Mouse (Mus musculus): ENCODE data around the gene Nthl1.

The Nthl1 gene

DNA sequence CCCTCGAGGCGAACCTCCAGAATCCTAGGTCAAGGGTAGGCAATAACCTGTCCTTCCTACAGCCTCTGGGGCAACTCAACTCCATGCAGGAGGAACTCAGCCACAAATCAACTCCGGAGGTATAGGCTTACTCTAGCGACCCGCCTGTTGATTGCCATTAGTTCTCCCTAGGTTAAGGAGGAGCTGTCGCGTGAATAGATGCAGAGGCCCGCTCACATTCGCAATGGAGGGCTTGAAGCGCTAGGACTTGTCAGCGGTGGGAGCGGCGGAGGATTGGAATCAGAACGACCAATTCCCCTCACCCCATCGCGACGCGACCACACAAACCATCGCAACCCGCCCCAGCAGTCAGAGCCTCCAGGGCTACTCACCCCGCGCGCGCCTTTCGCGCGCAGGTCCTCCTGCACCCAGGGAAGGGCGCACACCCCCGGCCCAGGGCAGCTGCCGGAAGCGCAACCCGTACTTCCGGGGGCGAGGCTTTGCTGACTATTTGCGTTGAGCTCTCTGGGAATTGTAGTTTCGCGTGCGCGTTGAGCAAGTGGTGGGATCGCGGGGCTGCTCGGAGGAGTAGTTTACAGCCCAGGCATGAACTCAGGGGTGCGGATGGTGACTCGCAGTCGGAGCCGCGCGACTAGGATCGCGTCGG lies at the start of gene Nthl1, which contains the start of gene Tsc2:
Nthl1 (plus strand) TSS at position 514 of the 646 bp plus-strand sequence.
Tsc2 (minus strand) TSS at position 464 of the 646 bp plus-strand sequence.
- peak; percentile 76 for DNase-seq (ENCODE audit: low read depth, low spot score)

DNA sequence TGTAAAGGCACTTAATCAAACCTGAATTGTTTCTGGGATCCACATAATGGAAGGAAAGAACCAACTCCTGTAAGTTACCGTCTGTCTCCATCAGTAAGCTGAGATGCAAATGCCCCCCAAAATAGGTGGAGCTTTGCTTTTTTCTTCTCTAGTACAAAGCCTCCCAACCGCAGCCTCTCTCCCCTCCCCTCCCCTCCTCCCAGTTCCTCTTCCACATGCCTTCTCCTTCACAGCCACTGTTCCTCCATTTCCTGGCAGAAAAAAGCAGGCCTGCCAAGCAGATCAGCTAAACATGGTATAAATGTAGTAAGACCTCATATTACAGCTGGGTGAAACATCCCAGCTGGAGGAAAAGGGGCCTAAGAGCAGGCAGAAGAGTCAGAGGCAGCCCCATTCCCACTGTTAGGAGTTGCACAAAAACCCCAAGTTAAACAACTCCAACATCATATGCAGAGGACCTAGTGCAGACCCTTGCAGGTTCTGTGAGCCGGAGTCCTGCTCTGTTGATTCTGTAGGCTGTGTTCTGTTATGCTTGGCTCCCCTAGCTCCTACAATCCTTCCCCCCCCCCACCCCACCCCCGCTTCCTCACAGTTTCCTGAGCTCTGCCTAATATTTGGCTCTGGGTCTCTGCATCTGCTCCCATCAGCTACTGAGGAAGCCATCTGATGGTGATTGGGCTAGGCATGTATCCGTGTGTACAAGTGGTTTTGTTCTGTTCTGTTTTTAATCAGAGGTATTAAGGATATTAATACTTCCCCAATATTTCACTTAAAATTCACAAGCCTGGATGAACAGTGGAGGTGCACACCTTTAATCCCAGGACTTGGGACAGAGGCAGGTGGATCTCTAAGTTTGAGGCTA lies 48.6 kb upstream of the Nthl1 start:
- DNase-seq (ENCODE audit: low read depth, low spot score): no peak

- DNase-seq (ENCODE audit: low read depth, low spot score): no peak
These were observed 48.0 kb upstream of the Nthl1 start for GRCm38 (mm10) chr17:24584520-24584919.

DNA sequence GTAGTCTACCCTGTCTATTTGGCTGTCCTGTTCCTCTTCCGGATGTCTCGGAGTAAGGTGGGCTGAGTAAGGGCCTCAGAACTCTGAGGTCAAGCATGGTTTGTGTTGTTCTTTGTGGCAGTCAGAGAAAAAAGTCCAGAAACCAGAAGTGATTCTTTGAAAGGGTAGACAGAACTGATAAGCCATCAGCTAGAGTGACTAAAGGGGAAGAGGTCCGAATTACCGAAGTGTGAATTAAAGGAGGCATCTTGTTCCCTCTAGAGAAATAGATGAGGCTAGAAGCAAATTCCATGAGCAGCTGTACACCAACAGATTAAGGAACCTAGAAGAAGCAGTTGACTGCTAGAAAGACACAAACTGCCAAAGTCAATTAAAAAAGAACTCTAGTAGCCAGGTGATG lies 45.9 kb upstream of the Nthl1 start:
- DNase-seq (ENCODE audit: low read depth, low spot score): no peak

GRCm38 (mm10) chr17:24590943-24591342 lies 41.5 kb upstream of the Nthl1 start:
- DNase-seq (ENCODE audit: low read depth, low spot score): no peak

GRCm38 (mm10) chr17:24591695-24592094 lies 40.8 kb upstream of the Nthl1 start:
- no peak for DNase-seq (ENCODE audit: low read depth, low spot score)

DNA sequence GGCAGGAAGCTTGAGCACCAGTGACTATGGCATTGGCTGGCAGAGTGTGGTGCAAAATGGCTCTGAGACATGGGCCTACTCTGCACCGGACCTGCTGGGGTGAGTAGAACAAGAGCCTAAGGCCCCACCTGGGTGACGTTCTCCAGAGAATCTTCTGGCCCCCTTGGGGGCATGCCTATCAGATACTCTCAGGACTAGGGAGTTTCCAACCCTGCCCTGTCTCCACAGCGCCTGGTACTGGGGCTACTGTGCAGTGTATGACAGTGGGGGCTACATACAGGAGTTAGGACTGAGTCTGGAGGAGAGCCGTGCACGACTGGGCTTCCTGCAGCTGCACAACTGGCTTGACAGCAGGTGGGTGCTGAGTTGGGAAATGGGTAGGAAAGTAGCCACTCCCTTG lies 39.2 kb upstream of the Nthl1 start:
- no peak for DNase-seq (ENCODE audit: low read depth, low spot score)

- no peak for DNase-seq (ENCODE audit: low read depth, low spot score)
These were observed 38.2 kb upstream of the Nthl1 start for GRCm38 (mm10) chr17:24593992-24594890.

DNA sequence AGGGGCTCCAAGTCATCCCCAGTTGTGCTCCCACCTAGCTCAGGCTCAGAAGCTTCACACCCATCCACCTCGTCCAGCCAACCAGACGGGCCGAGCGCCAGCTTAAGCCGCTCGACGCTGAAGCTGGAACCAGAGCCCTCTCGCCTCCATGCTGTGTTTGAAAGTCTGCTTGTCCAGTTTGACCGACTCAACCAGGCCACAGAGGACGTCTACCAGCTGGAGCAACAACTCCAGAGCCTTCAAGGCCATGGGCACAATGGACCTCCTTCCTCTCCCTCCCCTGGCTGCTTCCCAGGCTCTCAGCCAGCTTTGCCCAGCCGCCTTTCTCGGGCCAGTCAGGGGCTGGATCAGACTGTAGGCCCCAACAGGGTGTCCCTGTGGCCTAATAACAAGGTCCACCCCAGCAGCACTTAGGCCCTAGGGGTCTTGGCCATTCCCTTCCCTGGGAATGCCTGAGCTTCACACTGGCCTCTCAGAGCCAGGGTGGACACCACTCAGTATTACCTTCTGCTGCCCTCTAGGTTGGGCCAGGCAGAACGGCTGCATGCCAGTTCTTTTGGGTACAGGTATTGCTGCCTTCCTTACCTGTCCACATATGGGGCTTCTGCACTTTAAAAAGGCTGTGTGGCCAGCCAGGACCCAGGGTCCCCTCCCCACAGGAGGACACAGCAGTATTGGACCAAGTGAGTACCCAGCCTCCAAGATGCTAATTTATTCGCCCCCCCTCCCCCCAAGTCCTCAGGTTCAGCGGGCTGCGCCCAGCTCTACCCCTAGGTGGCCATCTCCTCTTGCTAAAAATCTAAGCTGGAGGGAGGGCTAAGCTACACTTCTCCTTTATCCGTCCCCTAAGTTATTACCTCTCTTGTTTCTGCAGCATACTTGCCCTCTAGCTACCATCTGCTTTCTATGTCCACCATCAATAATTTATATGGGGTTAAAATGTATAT lies 37.1 kb upstream of the Nthl1 start:
- DNase-seq (ENCODE audit: low read depth, low spot score): no peak

GRCm38 (mm10) chr17:24596073-24596466 lies 36.4 kb upstream of the Nthl1 start:
- no peak for DNase-seq (ENCODE audit: low read depth, low spot score)

DNA sequence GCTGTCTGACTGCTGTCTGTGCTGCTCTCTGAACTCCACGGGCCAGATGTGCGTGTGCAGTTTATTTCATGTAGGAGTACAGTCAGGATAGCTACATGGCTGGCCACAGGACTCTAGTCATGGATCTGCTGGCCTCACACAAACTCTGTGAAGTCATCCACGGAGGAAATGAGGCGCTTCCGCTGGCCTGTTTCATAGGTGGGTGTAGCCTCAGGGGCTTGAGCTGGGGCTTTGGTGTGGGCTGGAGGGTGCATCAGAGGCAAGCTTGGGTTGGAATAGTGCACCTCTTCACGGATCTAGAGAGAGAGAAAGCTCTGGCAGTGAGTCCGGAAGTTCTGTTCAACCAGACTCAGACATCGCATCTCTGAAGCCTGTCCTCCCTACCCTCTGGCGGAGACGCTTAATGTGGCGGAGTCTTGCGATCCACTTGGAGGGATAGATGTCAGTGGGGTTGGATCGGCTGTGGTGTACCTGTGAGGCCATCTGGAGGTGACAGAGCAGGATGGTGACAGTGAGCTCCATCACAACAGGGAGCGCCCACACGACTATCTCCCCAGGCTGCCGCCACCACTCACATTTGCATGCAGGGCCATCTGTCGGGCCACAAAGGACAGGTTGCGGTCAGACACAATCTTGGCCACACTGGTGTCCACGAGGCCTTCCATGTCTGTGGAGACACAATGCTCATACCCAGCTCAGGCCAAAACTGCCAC lies 35.9 kb upstream of the Nthl1 start:
- no peak for DNase-seq (ENCODE audit: low read depth, low spot score)

DNA sequence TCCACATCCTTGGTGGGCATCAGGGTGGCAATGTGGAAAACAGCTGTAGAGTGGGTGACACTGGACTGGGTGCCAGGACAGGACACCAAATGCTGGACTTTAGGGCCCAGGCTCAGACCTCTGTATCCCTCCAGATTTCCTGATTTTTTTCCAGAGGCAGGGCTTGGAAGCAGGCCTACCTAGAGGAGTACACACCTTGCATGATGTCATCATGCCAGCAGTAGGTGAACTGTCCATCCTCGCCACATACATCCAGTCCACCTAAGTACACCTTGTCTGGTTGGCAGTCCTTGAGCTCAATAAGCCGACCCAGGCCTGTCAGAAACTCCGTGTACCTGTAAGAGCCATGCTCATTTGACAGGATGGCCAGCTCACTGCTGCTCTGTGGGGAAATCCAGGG lies 34.5 kb upstream of the Nthl1 start:
- DNase-seq (ENCODE audit: low read depth, low spot score): no peak

DNA sequence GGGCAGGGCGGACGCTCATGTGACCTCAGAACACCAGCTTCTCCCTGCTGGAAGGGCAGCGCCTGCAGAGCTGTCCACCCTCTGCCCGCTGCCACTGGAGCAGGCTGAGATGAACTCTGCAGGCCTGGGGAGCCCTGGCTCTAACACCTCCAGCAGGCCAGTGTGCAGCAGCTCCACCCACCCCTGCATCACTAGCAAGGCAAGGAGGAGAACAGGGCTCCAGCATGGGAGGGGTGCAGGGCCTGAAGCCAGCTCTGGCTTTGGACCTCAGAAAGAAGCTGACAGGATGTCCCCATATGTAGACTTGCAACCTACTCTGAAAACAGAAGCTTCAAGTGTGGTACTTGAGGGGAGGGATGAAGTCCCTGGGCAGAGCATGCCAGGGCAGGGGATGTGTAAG lies 32.0 kb upstream of the Nthl1 start:
- no peak for DNase-seq (ENCODE audit: low read depth, low spot score)

DNA sequence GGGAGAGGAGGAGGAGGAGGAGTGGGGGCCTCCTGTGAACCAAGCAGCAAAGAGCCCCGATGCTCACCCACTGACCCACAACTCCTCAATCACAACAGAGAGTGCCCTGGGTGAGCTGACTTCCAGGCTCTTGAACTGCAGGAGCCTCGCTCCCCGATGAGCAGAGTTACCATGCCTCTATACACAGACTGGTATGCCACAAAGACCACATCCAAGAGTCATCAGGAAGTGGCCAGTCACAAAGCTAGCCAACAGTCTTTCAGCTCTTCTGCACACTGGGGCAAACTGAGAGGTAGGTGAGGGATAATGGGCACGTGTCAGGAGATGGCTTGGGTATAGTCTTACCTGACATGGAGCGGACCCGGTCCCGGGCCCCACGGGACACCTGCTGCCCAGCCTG lies 28.5 kb upstream of the Nthl1 start:
- no peak for DNase-seq (ENCODE audit: low read depth, low spot score)

DNA sequence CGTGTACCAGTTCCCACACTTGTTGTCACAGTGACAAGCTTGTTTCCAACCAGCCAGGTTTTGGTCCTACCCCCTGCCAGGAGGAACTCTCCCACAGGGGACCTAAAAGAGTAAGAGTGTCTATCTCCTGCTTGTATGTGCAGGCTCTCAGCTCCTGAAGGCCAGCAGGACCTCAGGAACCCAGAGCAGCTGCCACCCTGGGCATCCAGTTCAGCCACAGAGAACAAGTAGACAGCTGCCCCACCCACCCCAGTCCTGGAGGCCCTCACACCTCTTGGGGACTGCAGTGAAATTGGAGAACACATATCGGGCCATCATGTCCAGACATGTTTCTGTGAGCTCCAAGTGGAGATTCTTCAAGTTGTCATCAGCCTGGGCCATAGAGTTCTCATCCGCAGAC lies 27.9 kb upstream of the Nthl1 start:
- DNase-seq (ENCODE audit: low read depth, low spot score): no peak

DNA sequence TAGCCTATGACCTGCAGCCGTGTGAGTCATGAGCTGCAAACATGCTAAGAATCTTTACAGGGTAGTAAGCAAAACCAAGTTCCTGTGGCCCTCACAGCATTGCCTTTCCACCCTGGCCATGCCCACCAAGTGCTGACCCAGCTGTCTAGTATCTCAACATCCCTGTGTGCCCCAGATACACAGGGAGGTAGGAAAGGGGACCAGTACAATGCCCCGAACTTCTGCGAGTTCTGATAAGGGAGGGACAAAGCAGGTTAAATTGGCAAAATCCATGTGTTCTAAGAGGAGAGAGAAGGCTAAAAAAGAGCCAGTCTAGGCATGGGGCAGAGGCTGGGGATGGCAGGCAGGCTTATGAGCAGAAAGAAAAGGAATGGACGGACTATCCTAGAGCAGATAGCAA lies 24.1 kb upstream of the Nthl1 start:
- DNase-seq (ENCODE audit: low read depth, low spot score): no peak

- DNase-seq (ENCODE audit: low read depth, low spot score): no peak
These were observed 23.6 kb upstream of the Nthl1 start for GRCm38 (mm10) chr17:24608874-24609273.

DNA sequence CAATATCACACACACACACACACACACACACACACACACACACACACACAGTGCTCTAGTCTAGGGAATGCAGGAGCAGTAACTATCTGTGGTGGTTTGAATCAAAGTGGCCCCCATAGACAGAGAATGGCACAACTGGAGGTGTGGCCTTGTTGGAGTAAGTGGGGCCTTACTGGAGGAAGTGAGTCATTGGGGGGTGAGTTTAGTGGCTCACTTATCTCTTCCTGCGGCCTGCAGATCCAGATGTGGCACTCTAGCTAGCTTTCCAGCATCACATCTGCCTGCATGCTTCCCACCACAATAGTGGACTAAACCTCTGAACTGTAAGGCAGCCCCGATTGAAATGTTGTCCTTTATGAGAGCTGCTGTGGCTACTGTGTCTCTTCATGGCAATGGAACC lies 21.8 kb upstream of the Nthl1 start:
- no peak for DNase-seq (ENCODE audit: low read depth, low spot score)

DNA sequence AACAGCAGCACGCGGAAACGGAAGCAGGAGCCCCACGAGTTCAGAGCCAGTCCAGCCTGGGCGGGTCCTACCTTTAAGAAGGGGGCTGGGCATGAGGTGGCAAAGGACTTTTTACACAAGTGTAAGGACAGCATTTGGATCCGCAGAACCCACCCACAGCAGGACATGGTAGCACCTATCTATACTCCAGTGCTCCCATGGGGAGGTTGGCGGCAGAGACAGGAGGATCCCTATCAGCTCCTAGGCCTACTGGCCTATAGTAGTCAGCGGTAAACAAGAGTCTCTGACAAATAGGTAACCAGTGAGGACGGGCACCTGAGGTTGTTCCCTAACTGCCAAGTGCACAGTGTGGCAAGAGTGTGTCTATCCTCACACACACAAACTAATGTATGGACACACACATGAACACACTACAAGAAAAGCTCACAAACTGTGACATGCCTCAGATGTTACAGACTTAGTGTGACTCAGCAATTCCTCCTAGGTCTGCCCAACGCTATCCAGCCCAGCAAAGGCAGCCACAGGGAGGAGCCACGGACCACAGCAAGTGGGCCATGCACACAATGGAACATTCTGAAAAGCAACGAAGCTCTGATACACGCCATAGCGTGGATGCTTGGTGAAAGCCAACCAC lies 14.8 kb upstream of the Nthl1 start:
- no peak for DNase-seq (ENCODE audit: low read depth, low spot score)

DNA sequence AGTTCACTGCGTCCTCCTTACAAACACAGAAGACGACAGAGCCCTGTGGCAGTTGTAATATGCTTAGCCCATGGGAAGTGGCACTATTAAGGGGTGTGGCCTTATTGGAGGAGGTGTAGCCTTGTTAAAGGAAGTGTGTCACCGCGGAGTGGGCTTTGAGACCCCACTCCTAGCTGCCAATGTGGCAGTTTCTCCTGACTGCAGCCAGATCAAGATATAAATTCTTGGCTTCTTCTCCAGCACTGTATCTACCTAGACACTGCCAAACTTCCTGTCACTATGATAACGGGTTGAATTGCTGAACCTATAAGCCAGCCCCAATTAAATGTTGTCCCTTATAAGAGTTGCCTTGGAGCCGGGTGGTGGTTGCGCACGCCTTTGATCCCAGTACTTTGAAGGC lies 7.0 kb upstream of the Nthl1 start:
- DNase-seq (ENCODE audit: low read depth, low spot score): no peak
